Mouse (Mus musculus) heart, postnatal 0 days (tissue): Measurements from ENCODE around the gene Smtnl2.

Source experiments
- CTCF ChIP-seq: IDR thresholded peaks from 2 replicates; pipeline ENCODE4 v1.5.1; 2016; ENCODE audit warnings: antibody characterized with exemption, control low read depth, low read depth
- EP300 ChIP-seq: IDR thresholded peaks from 2 replicates; pipeline ENCODE4 v1.6.1; 2016; ENCODE audit warnings: antibody characterized with exemption, low read depth

- TF ChIP-seq EP300 (no peak), CTCF (no peak)
These were observed 32.2 kb downstream of the Smtnl2 start for GRCm38 (mm10) chr11:72379351-72379750.
